Mouse (Mus musculus) forebrain, embryonic 12.5 days (tissue): ENCODE data around the gene Nkx2-1. TPM values are rescaled to one million over a fixed set of nuclear protein-coding genes. Genes with fewer than 3 reads are reported as not detected.

Source experiments
- ATAC-seq: fragments of 200-750 bp; cut with Nextera tagmentation; 2 replicates; pipeline ENCODE4 v1.8.0; 2017; ENCODE audit warnings: moderate TSS enrichment; ENCODE audit not compliant: low FRiP score
- H3K27ac ChIP-seq: fragments of 300-500 bp; sonication (generic); 2 replicates; pipeline ENCODE4 v1.5.1; 2016; ENCODE audit warnings: mild to moderate bottlenecking
- H3K27me3 ChIP-seq: fragments of 300-500 bp; sonication (generic); 2 replicates; pipeline ENCODE4 v1.6.1; 2016; ENCODE audit warnings: mild to moderate bottlenecking
- H3K36me3 ChIP-seq: fragments of 300-500 bp; sonication (generic); replicated peaks from 2 replicates; pipeline ENCODE4 v1.6.1; 2016; ENCODE audit warnings: mild to moderate bottlenecking
- H3K4me1 ChIP-seq: fragments of 300-500 bp; sonication (generic); 2 replicates; pipeline ENCODE4 v1.6.1; 2016
- H3K4me2 ChIP-seq: fragments of 300-500 bp; sonication (generic); 2 replicates; pipeline ENCODE4 v1.6.1; 2016; ENCODE audit warnings: mild to moderate bottlenecking, moderate library complexity
- H3K4me3 ChIP-seq: fragments of 300-500 bp; sonication (generic); replicated peaks from 2 replicates; pipeline ENCODE4 v1.5.1; 2016; ENCODE audit warnings: mild to moderate bottlenecking
- H3K9ac ChIP-seq: fragments of 300-500 bp; sonication (generic); 2 replicates; pipeline ENCODE4 v1.6.1; 2016; ENCODE audit warnings: mild to moderate bottlenecking
- H3K9me3 ChIP-seq: fragments of 300-500 bp; sonication (generic); 2 replicates; pipeline ENCODE4 v1.6.1; 2016
- WGBS: fragments of 180-500 bp; shearing (Covaris S2); methylation state at CpG from one replicate; pipeline ENCODE4 v1.1.7; 2016; 5-methylcytosine and 5-hydroxymethylcytosine counted together
- polyA plus RNA-seq: library from polyadenylated mRNA; unstranded; fragments of >200 nt; fragmentation: Nextera tagmentation; extraction: Ambion mirVana; gene quantifications from 2 replicates; pipeline ENCODE4 v1.2.1, GENCODE M21; 2016

The Nkx2-1 gene
- polyA plus RNA-seq, 1 experiment from 2014 or later = 37.2 TPM

GRCm38 (mm10) chr12:56520396-56521105 is 16.2 kb downstream of the Nkx2-1 start:
- no peak for ATAC-seq
- Histone ChIP-seq H3K4me1 (peaks cover 13% of the 10 kb centered on the region), H3K27ac (peak overlapping the region; percentile 88), H3K9ac (peak overlapping the region; percentile 49; the same call in 1 of the 2 replicates), H3K4me3 (peak overlapping the region; percentile 29), H3K36me3 (no peaks in the 10 kb centered on the region), H3K27me3 (peaks cover 85% of the 10 kb centered on the region), H3K4me2 (peak overlapping the region; percentile 48), H3K9me3 (no peaks in the 10 kb centered on the region)
- under 1% methylated on average over 22 of the region's 22 CpGs for WGBS

GRCm38 (mm10) chr12:56519738-56520191 is 16.9 kb downstream of the Nkx2-1 start:
- Histone ChIP-seq H3K27ac (peak overlapping the region; percentile 88), H3K9me3 (no peaks in the 10 kb centered on the region), H3K27me3 (peaks cover 88% of the 10 kb centered on the region), H3K4me2 (peak overlapping the region; percentile 48), H3K36me3 (no peaks in the 10 kb centered on the region), H3K4me1 (peaks cover 13% of the 10 kb centered on the region), H3K9ac (peak overlapping the region; percentile 54), H3K4me3 (peak overlapping the region; percentile 29)
- WGBS = under 1% methylated on average over 30 of the region's 30 CpGs
- 0 out of 2 replicates have a peak, but pooled peaks have one; percentile 21 for ATAC-seq

- Histone ChIP-seq H3K27ac (peak overlapping the region; percentile 88), H3K4me1 (peaks cover 13% of the 10 kb centered on the region), H3K4me2 (peak overlapping the region; percentile 48), H3K27me3 (peaks cover 88% of the 10 kb centered on the region), H3K9me3 (no peaks in the 10 kb centered on the region), H3K9ac (peak overlapping the region; percentile 54), H3K4me3 (peak overlapping the region; percentile 29), H3K36me3 (no peaks in the 10 kb centered on the region)
- ATAC-seq = no peak
- WGBS = 8% methylated on average over 13 of the region's 13 CpGs
These were observed 17.5 kb downstream of the Nkx2-1 start for GRCm38 (mm10) chr12:56519071-56519737.

DNA sequence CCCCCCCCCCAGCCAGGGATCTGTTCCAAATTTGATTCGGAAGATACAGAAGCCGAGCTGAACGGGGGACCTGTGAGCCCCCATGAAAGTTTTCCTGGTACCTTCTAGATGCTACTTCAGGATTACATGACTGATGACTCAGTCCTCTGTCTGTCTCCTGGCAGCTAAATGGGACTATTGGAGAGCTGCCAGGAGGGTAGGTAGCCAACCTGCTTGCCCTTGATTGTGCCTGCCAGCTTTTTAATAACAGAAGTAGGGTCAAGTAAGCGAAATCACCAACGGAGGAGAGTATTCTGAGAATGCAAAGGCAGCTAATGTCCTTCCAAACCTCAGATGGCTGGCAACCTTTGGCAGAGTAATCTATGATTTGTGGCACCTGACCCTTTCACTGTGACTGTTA is 18.5 kb downstream of the Nkx2-1 start:
- Histone ChIP-seq H3K27ac (peak overlapping the region; percentile 42; the same call in 1 of the 2 replicates), H3K9ac (no peak overlapping the region), H3K4me3 (no peak overlapping the region), H3K36me3 (no peaks in the 10 kb centered on the region), H3K27me3 (peaks cover 87% of the 10 kb centered on the region), H3K4me2 (peak overlapping the region; percentile 48; the same call in 1 of the 2 replicates), H3K9me3 (no peaks in the 10 kb centered on the region), H3K4me1 (peaks cover 13% of the 10 kb centered on the region)
- WGBS = 43% methylated on average over 5 of the region's 5 CpGs
- ATAC-seq = no peak

DNA sequence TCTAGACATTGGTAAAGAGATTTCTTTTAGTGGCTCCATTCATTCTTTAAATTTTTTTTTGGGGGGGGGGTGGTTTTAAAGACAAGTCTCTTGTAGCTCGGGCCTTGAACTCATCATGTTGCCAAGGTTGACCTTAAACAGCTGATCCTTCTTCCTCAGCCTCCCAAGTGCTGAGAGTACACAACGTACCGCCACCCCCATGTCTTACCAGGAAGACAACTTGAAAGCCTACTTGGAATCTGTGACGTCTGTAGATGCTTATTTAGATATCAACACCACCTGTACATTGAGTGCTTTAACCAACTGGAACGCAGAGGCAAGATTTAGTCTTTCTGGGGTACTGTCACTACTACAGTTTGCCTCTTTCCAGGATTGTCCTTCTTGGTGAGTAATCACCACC is 21.9 kb downstream of the Nkx2-1 start:
- H3K27me3 ChIP-seq = peaks cover 72% of the 10 kb centered on the region
- H3K36me3 ChIP-seq = no peaks in the 10 kb centered on the region
- no peaks in the 10 kb centered on the region for H3K9me3 ChIP-seq
- 89% methylated on average over 5 of the region's 5 CpGs for WGBS
- no peak overlapping the region for H3K9ac ChIP-seq
- no peak overlapping the region for H3K27ac ChIP-seq
- H3K4me1 ChIP-seq = peaks cover 5% of the 10 kb centered on the region
- H3K4me2 ChIP-seq = no peak overlapping the region
- ATAC-seq = no peak
- no peak overlapping the region for H3K4me3 ChIP-seq

- no peaks in the 10 kb centered on the region for H3K9me3 ChIP-seq
- H3K4me3 ChIP-seq = no peak overlapping the region
- peaks cover 72% of the 10 kb centered on the region for H3K27me3 ChIP-seq
- H3K4me2 ChIP-seq = no peak overlapping the region
- H3K9ac ChIP-seq = no peak overlapping the region
- H3K36me3 ChIP-seq = no peaks in the 10 kb centered on the region
- WGBS = 15% methylated on average over 8 of the region's 8 CpGs
- peak; percentile 61; the same call in 1 of the 2 replicates for ATAC-seq
- 0 out of 2 replicates have a peak, but pooled peaks cover 2% of the 10 kb centered on the region for H3K4me1 ChIP-seq
- H3K27ac ChIP-seq = no peak overlapping the region
These were observed 28.3 kb downstream of the Nkx2-1 start for GRCm38 (mm10) chr12:56508413-56508812.

GRCm38 (mm10) chr12:56487046-56487445 is 49.7 kb downstream of the Nkx2-1 start:
- H3K4me3 ChIP-seq = no peak overlapping the region
- H3K27me3 ChIP-seq = peaks cover 82% of the 10 kb centered on the region
- no peak overlapping the region for H3K9ac ChIP-seq
- H3K4me1 ChIP-seq = peaks cover 3% of the 10 kb centered on the region; the same call in 1 of the 2 replicates
- H3K36me3 ChIP-seq = no peaks in the 10 kb centered on the region
- no peak for ATAC-seq
- no peaks in the 10 kb centered on the region for H3K9me3 ChIP-seq
- H3K4me2 ChIP-seq = no peak overlapping the region
- no peak overlapping the region for H3K27ac ChIP-seq
- WGBS = 49% methylated on average over 3 of the region's 3 CpGs

DNA sequence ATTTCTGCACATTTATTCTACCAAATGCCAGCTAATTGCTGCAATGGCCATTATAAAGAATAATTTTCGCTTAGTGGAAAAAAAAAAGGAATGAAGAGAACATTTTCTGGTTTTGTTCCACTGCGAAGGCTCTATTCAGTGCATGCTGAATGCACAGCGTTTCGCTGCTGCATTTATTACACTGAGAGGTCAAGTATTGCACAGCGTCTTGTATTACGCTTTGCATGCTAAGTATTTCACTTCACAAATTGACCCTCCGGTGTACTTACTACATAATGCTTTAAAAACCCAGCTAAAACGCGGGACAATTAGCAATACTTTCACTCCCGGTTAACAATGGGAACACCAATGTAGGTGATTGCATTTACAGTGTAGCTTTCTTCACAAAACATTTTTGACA is 54.1 kb downstream of the Nkx2-1 start:
- Histone ChIP-seq H3K4me2 (no peak overlapping the region), H3K27me3 (peaks cover 89% of the 10 kb centered on the region), H3K9me3 (no peaks in the 10 kb centered on the region), H3K36me3 (no peaks in the 10 kb centered on the region), H3K9ac (no peak overlapping the region), H3K27ac (0 out of 2 replicates have a peak overlapping the region, but pooled peaks have one; percentile 13), H3K4me3 (no peak overlapping the region), H3K4me1 (peaks cover 3% of the 10 kb centered on the region; the same call in 1 of the 2 replicates)
- ATAC-seq = peak; percentile 61; the same call in 1 of the 2 replicates
- WGBS = 45% methylated on average over 10 of the region's 10 CpGs

Other genes with a start within 250 kb of the Nkx2-1 start
- 68.1 and 88.3 TPM in 2 replicates for gene Mbip, start 191.0 kb downstream of the Nkx2-1 start, polyA plus RNA-seq
- gene Nkx2-9, start 76.4 kb upstream of the Nkx2-1 start, polyA plus RNA-seq = 1.1 and 1.3 TPM in 2 replicates
- 1.1 and 1.2 TPM in 2 replicates for gene Pax9, start 154.9 kb upstream of the Nkx2-1 start, polyA plus RNA-seq